Mouse (Mus musculus): ENCODE results near the gene Plekha7. TPM values are rescaled to one million over a fixed set of nuclear protein-coding genes. Genes with fewer than 3 reads are reported as not detected.

Plekha7 gene
- total RNA-seq (2022): 1 to 10 TPM; 4.2 to 9.8 (median 6.5) TPM

GRCm38 (mm10) chr7:116307871-116308631 is at the start of gene Plekha7:
Gene Plekha7 (minus strand): TSS chr7:116308376.
- no peak for DNase-seq (ENCODE audit: low spot score)

- peak; percentile 72 for DNase-seq (ENCODE audit: low spot score)
Measured at GRCm38 (mm10) chr7:116336226-116336625, 28.1 kb upstream of the Plekha7 start.

- no peak for DNase-seq (ENCODE audit: low spot score)
Measured at GRCm38 (mm10) chr7:116335133-116335532, 27.0 kb upstream of the Plekha7 start.

- no peak for DNase-seq (ENCODE audit: low spot score)
Measured at GRCm38 (mm10) chr7:116334669-116335038, 26.5 kb upstream of the Plekha7 start.

GRCm38 (mm10) chr7:116333713-116334668 is 25.8 kb upstream of the Plekha7 start, which contains the start of gene Rps13:
Gene Rps13 (minus strand): TSS chr7:116334195.
- peak; percentile 97 for DNase-seq (ENCODE audit: low spot score)

- DNase-seq (ENCODE audit: low spot score): no peak
Measured at GRCm38 (mm10) chr7:116331246-116331645, 23.1 kb upstream of the Plekha7 start.

- DNase-seq (ENCODE audit: low spot score): no peak
Measured at GRCm38 (mm10) chr7:116329858-116330257, 21.7 kb upstream of the Plekha7 start.

GRCm38 (mm10) chr7:116328777-116329176 is 20.6 kb upstream of the Plekha7 start:
- DNase-seq (ENCODE audit: low spot score): no peak

GRCm38 (mm10) chr7:116327901-116328300 is 19.7 kb upstream of the Plekha7 start:
- no peak for DNase-seq (ENCODE audit: low spot score)

- DNase-seq (ENCODE audit: low spot score): no peak
Measured at GRCm38 (mm10) chr7:116323331-116323964, 15.3 kb upstream of the Plekha7 start.

- DNase-seq (ENCODE audit: low spot score): no peak
Measured at GRCm38 (mm10) chr7:116309456-116309855, 1.3 kb upstream of the Plekha7 start.

- no peak for DNase-seq (ENCODE audit: low spot score)
Measured at GRCm38 (mm10) chr7:116308632-116308991, 436 bp upstream of the Plekha7 start.

- peak; percentile 41 for DNase-seq (ENCODE audit: low spot score)
Measured at GRCm38 (mm10) chr7:116307099-116307870, 891 bp downstream of the Plekha7 start.

GRCm38 (mm10) chr7:116306601-116307000 is 1.6 kb downstream of the Plekha7 start:
- no peak for DNase-seq (ENCODE audit: low spot score)

- no peak for DNase-seq (ENCODE audit: low spot score)
Measured at GRCm38 (mm10) chr7:116301661-116302311, 6.4 kb downstream of the Plekha7 start.

- DNase-seq (ENCODE audit: low spot score): no peak
Measured at GRCm38 (mm10) chr7:116301144-116301543, 7.0 kb downstream of the Plekha7 start.

GRCm38 (mm10) chr7:116298851-116299250 is 9.3 kb downstream of the Plekha7 start:
- no peak for DNase-seq (ENCODE audit: low spot score)

GRCm38 (mm10) chr7:116298389-116298788 is 9.8 kb downstream of the Plekha7 start:
- DNase-seq (ENCODE audit: low spot score): no peak

- DNase-seq (ENCODE audit: low spot score): no peak
Measured at GRCm38 (mm10) chr7:116294961-116295360, 13.2 kb downstream of the Plekha7 start.

- DNase-seq (ENCODE audit: low spot score): no peak
Measured at GRCm38 (mm10) chr7:116292377-116292776, 15.8 kb downstream of the Plekha7 start.

- no peak for DNase-seq (ENCODE audit: low spot score)
Measured at GRCm38 (mm10) chr7:116290559-116290958, 17.6 kb downstream of the Plekha7 start.

All from heart, adult 8-10 months (tissue).